Mouse (Mus musculus): ENCODE data around the gene Pcdh9. TPM values are rescaled to one million over a fixed set of nuclear protein-coding genes. Genes with fewer than 3 reads are reported as not detected.

The Pcdh9 gene
- total RNA-seq, 4 experiments from 2014 or later = 0.78 to 2.6 (median 1.8) TPM

DNA sequence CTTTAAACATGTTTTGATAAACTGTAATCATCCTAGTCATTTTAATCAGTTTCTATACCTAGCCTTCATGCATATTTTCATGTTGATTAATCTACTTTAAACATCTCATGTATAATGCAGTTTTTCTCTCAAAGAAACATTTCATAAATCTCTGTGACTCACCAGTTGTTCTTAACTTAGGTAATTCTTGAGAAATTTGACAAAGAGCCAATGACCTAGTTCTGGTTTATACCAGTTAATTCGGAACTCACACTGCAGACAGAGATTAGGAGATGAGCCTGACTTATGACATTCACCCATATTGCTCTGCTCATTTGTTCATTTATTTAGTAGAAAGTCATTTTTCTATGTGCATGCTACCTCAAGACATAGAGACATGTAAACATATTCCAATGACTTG is 328.9 kb downstream of the Pcdh9 start:
- peak; percentile 18 for DNase-seq (ENCODE audit: low spot score)

DNA sequence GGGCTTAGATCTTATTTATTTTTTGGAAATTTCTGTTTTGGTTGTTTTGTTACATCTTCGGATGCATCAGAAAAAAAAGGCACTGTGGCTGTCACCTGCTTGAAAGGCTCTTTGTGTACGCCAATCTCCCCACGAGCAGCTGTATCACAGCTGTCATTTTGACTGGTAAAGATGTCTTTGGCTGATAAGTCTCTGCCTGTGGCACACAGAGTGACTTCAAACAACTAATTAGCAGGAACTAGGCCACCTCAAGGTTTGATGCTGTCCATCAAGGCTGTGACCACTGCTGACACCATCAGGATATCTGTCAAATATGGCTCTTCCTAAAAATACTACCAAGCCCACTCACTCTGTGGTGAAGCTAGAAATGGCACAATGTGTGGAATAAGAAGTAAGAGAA is 336.7 kb downstream of the Pcdh9 start:
- DNase-seq (ENCODE audit: low spot score) = no peak

DNA sequence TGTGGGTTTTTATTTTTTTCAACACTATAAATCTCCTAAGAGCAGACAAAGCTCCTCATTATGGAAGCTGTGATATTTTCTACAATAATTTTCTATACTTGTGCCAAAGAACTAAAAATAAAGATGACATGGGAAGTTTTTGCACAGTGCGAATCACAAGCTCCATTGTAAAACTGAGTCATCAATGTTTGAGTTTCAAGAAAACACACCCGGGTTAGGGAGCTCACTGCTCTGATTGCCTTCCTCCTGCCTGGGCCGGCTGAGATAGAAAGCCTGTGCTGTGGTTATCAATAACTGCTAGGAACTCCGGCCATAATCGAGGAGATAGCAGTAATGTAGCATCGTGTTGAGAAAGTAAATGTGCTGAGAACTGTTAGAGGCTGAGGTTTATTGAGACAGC is 344.9 kb downstream of the Pcdh9 start:
- no peak for DNase-seq (ENCODE audit: low spot score)

DNA sequence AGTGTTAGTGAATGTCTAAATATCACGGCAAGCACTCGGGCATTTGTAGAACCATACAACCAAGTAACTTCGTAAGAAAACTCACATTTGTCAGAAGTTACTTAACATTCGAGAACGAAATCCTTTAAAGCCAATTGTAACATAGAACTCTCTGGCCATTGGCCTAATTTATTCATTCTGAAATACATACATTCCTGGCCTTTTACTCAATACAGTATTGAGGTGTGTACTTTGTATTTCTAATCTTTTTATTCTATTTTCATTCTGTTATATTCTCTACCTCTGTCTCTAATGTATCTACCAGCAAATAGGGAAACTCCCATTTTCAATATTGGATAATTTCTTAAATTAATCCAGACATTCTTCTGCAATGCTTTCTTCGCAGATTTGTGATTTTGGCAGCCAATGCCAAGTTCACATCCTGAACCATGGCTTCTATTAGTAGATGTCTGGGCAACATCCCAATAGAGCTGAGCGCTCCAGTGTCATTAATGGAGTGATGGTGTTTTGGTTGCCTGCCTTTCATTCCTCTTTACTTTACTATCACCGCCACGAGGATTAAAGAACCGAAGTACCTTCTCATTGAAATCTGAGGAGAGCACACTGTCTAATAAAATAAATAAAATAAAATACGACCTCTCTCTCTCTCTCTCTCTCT is 346.4 kb downstream of the Pcdh9 start:
- DNase-seq (ENCODE audit: low spot score) = no peak

DNA sequence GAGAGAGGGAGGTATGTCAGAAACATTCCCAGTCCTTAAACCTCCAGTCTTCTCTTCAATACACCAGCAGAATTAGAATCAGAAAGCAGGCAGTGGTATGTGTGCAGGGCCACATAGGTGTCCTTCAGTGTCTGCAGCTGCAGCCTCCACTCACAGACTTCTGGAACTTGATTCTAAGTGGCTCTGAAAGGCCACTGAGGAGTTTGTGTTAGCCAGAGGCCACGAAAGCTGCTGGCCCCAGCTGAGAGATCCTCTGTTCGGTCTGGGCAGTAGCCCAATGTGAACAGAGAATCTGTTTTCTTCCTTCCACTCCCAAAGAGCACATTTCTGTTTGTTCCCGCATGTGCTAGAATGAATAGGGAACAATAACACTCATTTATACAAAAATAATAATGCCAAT is 346.9 kb downstream of the Pcdh9 start:
- peak; percentile 12 for DNase-seq (ENCODE audit: low spot score)

DNA sequence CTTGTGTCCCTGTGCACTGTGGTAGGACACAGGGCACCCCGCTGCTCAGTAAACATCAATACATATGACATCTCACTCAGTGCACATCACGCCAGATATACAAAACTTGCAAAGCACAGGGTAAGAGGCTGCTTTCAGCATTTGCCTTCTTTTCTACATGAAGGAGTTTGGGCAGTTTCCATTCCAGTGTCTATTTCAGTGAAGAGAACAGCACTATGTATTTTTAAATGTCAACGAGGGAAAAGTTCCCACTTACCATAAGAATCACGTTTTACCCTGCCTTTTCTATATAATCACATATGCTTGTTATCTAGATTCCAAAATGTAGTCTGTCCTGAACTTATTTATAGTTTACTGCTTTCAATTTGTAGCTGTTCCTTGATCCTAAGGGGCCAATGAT is 355.6 kb downstream of the Pcdh9 start:
- no peak for DNase-seq (ENCODE audit: low spot score)

DNA sequence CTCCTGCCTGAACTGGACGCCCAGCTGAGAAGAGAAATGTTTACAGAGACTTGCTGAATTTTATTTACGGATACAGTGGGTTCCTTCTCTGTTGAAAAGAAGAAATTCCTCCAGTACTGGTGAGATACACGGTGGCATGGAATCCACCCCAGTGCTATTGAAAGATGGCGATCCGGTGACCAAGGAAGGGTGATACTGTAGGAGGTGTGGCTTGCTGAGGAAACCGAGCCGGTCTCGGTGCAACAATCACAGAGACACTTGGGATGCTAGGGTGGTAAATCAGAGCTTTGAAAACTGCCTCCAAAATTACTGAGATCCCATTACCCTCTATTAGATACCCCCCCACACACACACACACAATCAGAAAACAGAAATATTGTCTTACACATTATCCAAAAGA is 367.0 kb downstream of the Pcdh9 start:
- DNase-seq (ENCODE audit: low spot score) = no peak

DNA sequence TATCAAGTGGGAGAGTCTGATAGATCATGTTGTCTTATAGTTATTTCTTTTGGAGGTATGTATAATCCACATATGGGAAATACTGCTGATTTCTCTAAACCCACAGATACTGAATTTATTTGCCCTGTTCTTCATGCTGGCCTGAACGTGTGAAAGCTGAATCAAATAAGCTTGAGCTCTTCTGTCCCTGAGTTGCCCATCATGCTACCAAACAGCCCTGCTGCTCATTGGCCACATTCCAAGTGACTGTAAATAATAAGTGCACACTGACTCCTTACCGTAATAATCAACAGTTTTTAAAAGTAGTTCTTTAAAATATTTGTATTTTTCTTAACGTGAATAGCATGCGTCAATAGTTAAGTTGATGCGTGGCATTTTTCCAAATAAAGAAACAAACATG is 370.3 kb downstream of the Pcdh9 start:
- DNase-seq (ENCODE audit: low spot score) = no peak

DNA sequence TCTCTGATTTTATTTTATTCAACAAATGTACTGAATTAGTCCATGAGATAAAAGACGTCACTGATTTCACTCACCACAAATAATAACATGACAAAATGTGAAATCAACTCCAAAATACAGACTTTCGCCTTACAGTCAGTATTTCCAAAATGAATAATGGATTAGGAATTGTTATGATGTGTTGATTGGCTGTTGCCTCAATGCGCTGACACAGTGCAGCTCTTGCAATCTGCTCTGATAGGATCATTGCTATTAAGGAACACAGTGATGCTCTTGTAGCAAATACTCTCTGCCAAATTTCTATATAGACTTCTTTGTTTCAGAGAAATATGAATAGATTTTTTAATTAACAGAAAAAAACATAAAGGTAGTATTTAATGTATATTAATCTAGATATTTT is 373.8 kb downstream of the Pcdh9 start:
- DNase-seq (ENCODE audit: low spot score) = no peak

DNA sequence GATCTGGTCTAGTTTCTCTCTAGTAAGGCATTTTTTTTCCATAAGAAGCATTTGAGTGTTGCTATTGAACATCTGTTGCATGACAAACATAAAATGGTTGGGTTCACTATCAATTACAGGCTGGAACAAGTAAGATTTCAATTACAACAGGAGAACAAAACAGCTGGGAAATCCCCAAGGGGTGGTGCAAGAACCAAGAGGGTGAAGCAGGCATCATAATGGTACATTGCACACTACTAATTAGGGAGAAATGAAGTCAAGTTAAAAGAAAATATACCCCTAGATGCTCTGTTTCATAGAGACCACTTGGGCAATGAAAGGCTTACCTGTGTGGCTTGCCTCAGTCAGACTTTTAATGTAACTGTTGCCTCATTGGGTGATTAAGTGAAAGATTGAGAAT is 384.4 kb downstream of the Pcdh9 start:
- no peak for DNase-seq (ENCODE audit: low spot score)

DNA sequence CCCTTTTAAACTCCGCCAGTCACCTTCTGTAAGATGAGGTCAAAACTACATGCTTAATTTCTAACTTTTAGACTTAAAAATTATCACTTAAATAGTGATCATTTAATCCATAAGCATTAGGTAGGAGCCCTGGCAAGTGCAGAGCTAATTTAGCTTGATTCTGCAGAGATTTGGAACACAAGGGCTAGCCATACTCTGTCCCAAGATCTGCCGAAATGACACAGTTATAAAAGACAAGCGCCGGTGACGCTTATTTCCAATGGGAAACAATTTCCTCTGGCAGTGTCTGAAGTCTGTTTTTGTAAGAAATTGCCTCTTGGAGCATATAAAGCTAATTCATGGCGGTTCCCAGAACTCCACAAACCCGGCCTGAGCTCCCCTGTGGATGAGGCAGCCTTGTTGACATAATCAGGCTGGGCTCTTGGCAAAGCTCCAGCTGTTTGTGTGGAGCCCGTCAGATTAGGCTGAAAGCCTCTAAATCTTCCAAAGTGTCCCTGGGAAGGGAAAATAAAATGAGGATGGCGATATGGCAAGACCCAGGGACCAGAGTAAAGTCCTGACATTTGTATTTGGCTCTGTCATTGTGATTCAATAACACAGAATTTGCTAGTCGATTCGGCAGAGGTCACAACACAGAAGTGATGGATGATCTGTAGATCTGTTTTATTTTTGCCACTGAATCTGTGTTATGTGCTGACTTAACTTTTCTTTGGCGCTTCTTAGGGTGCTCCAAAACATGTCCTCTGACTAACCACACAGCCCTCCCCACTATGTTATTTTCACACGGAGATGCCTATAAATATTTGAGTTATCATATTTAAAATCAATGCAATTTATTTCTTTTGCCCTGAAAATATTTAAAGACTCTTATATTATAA is 391.4 kb downstream of the Pcdh9 start:
- peak; percentile 59 for DNase-seq (ENCODE audit: low spot score)

DNA sequence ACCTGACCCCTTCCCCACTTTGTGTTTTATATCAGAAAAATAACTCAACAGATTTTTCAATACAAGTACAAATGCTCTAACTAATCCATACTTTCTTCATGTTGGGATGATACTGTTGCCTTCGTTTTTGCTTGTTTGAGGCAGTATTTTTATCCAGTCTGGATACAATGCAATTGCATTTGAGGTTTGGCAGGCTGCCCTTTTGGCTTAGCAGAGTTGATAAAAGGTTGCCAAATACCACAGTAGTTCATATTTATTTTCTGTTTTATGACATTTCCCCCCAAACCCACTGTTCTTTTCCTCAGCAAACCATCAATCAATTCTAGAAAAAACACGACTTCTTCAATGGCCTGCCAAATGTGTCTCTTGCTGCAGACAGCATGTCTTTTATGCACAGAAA is 415.5 kb downstream of the Pcdh9 start:
- peak; percentile 37 for DNase-seq (ENCODE audit: low spot score)

DNA sequence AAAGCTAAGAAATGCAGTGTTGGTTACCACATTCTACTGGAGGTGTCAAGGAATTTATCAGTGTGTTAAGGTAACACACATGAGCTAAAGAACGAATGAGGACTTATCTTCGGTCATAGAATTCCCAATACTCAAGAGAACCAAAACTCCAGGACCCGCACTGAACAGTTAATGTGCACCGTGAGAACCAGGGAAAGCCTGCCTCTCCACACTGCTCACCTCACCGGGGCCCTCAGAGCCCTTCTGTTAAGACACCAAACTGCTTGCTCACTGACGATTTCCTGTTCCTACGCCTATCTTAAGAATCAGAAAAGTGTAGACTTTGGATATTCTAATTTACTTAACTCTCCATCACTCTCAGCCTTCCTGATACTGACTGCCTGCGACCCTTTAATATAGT is 418.0 kb downstream of the Pcdh9 start:
- DNase-seq (ENCODE audit: low spot score) = no peak

DNA sequence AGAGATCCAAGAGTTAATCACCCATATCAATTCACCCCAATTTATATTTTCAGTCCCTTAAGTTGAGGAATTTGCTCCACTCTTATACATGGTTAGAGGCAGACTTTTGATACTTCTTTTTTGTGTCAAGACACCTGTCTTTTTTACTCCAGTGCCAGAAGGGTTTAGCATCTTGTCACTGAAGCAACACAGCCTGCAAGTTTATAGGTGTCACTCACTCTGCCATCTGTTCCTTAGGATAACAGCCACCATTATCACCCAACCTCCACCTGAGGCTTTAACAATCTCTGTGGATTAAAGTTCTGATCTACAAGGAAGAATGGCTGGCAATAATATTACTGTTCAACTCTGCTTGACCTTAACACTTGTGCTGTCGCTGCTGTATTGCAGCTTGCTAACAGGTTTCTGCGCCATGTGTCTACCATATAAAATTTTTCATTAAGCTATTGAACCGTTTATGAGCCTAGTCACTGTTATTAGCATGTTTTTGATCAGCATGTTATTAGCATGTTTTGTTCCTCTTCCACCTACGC is 427.1 kb downstream of the Pcdh9 start:
- DNase-seq (ENCODE audit: low spot score) = no peak

DNA sequence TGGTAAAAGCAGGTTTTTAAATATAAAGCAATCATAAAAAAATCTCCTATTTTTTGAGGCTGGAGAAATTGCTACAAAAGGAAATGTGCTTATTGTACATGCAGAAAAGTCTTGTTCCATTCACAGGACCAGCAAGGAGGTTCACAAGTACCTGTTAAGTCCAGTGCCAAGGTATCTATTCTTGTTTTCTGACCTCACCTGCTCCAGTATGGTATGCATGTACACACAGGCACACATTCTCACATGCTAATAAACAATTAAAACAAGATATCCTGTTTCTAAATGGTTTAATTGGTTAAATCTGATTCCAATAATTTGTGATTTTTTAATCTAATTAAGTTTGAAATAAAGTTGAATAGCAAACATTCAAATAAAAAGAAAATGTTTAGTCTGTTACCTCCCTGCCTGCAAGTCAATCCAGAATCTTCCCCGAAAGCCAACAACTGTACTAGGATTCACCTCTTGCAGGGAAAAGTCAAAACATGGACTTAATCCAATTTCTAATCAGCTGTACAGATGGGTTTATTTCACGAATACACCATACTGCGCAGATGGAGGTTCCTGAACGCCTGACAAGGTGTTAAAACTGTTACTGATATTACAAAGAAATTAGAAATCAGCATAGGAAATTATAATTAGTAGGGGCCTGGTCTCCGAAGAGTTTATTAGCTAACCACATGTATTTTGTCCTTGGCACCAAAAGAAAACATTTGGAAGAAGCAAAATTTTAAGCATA is 439.4 kb downstream of the Pcdh9 start:
- DNase-seq (ENCODE audit: low spot score) = no peak

DNA sequence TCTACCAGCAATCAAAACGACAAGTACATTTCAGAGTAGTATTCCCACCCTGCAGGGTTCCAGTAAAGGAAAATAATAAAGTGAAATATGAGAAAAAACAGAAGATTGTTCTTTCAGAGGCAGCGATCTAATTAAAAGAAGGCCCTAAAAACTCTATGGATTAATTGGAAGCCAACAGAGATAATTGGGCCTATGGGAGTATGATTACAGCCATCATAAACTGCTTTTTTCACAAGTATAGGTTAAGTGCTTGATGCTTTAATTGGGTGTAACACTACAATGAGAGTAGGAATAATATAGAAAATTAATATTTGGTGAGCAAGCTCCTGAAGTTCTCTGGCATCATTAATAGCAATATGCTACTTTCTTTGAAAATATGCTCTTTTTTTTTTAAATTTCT is 448.6 kb downstream of the Pcdh9 start:
- DNase-seq (ENCODE audit: low spot score) = no peak

DNA sequence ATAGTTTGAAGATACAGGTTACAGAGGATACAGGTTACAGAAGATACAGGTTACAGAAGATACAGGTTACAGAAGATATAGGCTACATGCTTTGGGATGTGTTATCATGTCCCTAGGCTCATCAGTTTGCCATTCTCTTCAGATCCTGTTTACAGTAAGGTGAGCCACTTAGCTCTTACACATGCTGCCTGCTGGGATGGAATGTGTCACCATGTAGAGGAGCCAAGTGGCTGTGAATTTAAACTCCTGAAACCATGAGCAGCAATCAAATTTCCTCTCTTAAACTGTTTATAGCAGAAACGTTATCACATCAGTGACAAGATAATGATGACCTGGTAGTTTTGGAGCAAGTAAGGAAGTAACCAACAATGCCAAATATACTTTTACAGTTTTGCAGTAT is 453.3 kb downstream of the Pcdh9 start:
- DNase-seq (ENCODE audit: low spot score) = no peak

DNA sequence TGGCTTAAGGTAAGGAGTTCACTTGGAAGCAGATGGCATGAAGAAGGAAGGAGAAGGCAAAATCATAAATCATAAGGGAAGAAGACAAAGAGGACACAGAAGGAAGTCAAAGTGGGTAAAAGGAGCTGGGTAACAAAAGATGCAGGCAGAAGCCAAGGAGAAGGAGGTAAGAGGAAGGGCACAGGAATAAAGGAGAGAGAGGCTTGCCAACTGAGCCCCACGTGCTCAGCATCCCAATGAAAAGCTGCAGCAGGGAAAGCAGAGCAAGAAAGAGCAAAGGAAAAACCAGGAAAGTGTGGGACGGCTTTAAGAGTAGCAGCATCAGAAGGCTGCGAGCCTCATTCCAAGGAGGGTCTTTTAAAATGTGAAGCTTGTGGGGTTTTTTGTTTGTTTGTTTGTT is 473.7 kb downstream of the Pcdh9 start:
- no peak for DNase-seq (ENCODE audit: low spot score)

DNA sequence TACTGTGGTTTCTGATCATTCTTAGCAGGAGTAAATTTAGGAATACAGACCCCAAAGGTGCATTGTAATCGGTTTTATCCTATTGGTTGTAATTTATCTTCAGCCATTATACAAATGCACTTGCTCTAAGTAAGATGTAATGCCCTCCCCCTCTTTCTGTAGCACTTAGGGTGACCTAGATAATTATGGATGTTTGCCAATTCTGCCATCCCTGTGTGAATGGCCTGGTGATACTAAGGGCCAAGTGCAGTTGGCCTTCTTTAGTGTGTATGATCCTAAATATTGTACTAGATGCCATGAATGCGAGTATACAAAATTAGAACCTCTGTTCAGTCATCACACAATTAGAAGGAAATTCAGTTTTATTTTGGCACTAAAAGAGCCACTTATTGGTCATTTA is 475.0 kb downstream of the Pcdh9 start:
- no peak for DNase-seq (ENCODE audit: low spot score)

DNA sequence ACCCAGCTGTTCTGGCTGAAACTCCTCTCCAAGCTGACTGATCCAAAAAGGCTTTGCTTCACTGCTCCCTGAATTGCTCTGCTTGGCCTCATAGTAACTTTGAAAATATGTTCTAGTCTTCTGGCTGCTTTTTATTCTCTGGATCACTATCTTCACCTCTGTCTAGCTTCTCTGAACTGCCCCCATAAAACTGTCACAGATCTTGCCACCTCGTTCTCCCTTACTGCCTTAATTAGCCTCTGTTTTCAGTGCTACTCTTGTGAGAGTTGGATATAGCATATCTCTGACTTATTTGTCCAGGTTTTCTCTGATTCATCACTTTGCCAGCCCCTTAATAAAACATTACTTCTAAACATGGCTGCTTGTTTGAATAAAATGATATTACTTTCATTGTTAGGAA is 481.2 kb downstream of the Pcdh9 start:
- DNase-seq (ENCODE audit: low spot score) = no peak

DNA sequence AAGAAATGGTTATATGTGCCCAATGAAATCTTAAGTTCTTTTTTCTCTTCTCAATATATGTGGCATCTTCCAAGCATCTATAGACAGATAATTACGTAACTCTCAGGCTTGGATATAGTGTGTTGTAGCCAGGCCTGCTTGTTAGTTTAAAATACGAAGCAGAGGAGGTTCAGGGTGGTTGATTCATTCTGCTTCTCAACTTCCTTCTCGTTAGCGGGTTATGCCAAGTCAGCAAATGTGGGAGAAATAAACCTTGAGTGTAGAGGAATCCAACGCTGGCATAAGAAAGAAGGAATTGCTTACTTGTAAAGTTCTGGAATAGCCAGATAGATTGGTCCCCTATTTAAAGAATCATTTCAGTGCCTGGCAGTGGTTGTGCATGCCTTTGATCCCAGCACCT is 482.7 kb downstream of the Pcdh9 start:
- DNase-seq (ENCODE audit: low spot score) = no peak

DNA sequence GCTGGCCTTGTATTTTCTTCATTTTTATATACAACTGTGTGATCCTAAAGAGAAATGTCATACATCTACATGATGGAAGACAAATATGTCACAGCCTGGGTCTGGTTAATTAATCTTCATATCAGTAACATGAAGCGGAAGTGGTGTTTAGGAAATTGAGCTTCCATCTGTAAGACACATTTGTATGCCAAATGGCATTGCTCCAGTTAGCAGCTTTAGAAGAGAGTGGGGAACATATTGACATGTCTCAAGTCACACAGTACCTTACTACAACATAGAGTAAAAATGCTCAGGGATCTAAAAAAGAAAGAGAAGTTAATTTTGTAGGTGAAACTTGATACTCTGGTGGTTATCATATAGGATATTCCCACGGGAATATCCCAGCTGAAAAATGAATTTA is 505.4 kb downstream of the Pcdh9 start:
- DNase-seq (ENCODE audit: low spot score) = no peak

Measured in heart, adult 8-10 months (tissue).